Mouse (Mus musculus): ENCODE results near the gene 2010003K11Rik. TPM values are rescaled to one million over a fixed set of nuclear protein-coding genes. Genes with fewer than 3 reads are reported as not detected.
A peak's percentile ranks its signal among the peaks of the same experiment; 100 is the strongest.

2010003K11Rik gene
- polyA plus RNA-seq, 1 experiment from 2014 or later, result not detected

DNA sequence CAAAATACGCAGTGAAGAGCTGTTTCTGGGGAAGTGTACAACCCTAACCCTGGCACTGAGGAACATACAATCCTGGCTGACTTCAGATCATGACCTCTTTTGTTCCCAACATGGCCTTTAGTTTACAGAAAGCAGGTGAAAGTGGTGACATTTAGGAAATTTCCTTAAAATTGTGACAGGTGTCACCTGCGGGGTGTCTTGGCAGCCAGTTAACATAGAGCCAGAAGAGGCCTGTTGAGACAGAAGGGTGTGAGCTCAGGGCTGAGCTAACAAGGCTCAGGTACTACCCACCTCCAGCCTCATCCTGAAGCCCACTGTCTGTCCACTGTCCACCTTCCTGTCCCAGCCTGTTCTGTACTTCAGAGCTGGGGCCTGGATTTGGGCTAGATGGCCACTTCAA is 18.3 kb downstream of the 2010003K11Rik start:
- Histone ChIP-seq H3K4me3 (ENCODE audit: low read depth, low read length) (no peak overlapping the region), H3K4me2 (ENCODE audit: low read depth, low read length) (no peak overlapping the region), H3K9ac (replicated peaks; ENCODE audit: low read length) (no peak overlapping the region), H3K27ac (replicated peaks; ENCODE audit: low read depth, low read length) (no peak overlapping the region), H3K27me3 (ENCODE audit: control insufficient read depth, insufficient read depth, low read length) (peaks cover 12% of the 10 kb centered on the region), H3K4me1 (ENCODE audit: control insufficient read depth, insufficient read depth, low read length) (no peaks in the 10 kb centered on the region; the same call in 1 of the 2 replicates), H3K9me3 (replicated peaks; ENCODE audit: control insufficient read depth, low read length) (no peaks in the 10 kb centered on the region), H3K36me3 (replicated peaks; ENCODE audit: control insufficient read depth, insufficient read depth, low read depth, low read length) (no peaks in the 10 kb centered on the region)
- DNase-seq (ENCODE audit: low spot score) (no peak), ATAC-seq (replicated peaks; ENCODE audit: insufficient number of reproducible peaks, low FRiP score, low TSS enrichment, low read depth) (no peak)
- 85% methylated on average over 2 of the region's 2 CpGs for WGBS

- no peak for ATAC-seq (replicated peaks; ENCODE audit: insufficient number of reproducible peaks, low FRiP score, low TSS enrichment, low read depth)
- H3K27ac ChIP-seq (replicated peaks; ENCODE audit: low read depth, low read length), result no peak overlapping the region
- H3K4me1 ChIP-seq (ENCODE audit: control insufficient read depth, insufficient read depth, low read length), result no peaks in the 10 kb centered on the region; the same call in 1 of the 2 replicates
- H3K9ac ChIP-seq (replicated peaks; ENCODE audit: low read length), result no peak overlapping the region
- H3K4me3 ChIP-seq (ENCODE audit: low read depth, low read length), result no peak overlapping the region
- no peaks in the 10 kb centered on the region for H3K36me3 ChIP-seq (replicated peaks; ENCODE audit: control insufficient read depth, insufficient read depth, low read depth, low read length)
- 22% methylated on average over 1 of the region's 1 CpGs for WGBS
- peak; percentile 37 for DNase-seq (ENCODE audit: low spot score)
- no peaks in the 10 kb centered on the region for H3K9me3 ChIP-seq (replicated peaks; ENCODE audit: control insufficient read depth, low read length)
- peaks cover 12% of the 10 kb centered on the region for H3K27me3 ChIP-seq (ENCODE audit: control insufficient read depth, insufficient read depth, low read length)
- H3K4me2 ChIP-seq (ENCODE audit: low read depth, low read length), result no peak overlapping the region
Measured at GRCm38 (mm10) chr19:4478190-4478516, 20.2 kb downstream of the 2010003K11Rik start.

GRCm38 (mm10) chr19:4477345-4478189 is 20.8 kb downstream of the 2010003K11Rik start, which contains the start of gene Syt12:
TSS of gene Syt12 (minus strand) at chr19:4477447.
- Histone ChIP-seq H3K4me2 (ENCODE audit: low read depth, low read length) (peak within 1 kb of the TSS; percentile 97), H3K9me3 (replicated peaks; ENCODE audit: control insufficient read depth, low read length) (no peaks in the 10 kb centered on the region), H3K27ac (replicated peaks; ENCODE audit: low read depth, low read length) (no peak within 1 kb of the TSS), H3K4me3 (ENCODE audit: low read depth, low read length) (peak within 1 kb of the TSS; percentile 51), H3K9ac (replicated peaks; ENCODE audit: low read length) (peak within 1 kb of the TSS; percentile 71), H3K27me3 (ENCODE audit: control insufficient read depth, insufficient read depth, low read length) (peaks cover 12% of the 10 kb centered on the region), H3K4me1 (ENCODE audit: control insufficient read depth, insufficient read depth, low read length) (no peaks in the 10 kb centered on the region; the same call in 1 of the 2 replicates), H3K36me3 (replicated peaks; ENCODE audit: control insufficient read depth, insufficient read depth, low read depth, low read length) (no peaks in the 10 kb centered on the region)
- no peak for ATAC-seq (replicated peaks; ENCODE audit: insufficient number of reproducible peaks, low FRiP score, low TSS enrichment, low read depth)
- DNase-seq (ENCODE audit: low spot score), result no peak
- 33% methylated on average over 21 of the region's 21 CpGs for WGBS

GRCm38 (mm10) chr19:4476601-4477257 is 21.7 kb downstream of the 2010003K11Rik start:
- no peaks in the 10 kb centered on the region for H3K9me3 ChIP-seq (replicated peaks; ENCODE audit: control insufficient read depth, low read length)
- H3K27ac ChIP-seq (replicated peaks; ENCODE audit: low read depth, low read length), result no peak overlapping the region
- peak; percentile 56; the same call in 1 of the 2 replicates for ATAC-seq (replicated peaks; ENCODE audit: insufficient number of reproducible peaks, low FRiP score, low TSS enrichment, low read depth)
- under 1% methylated on average over 69 of the region's 70 CpGs for WGBS
- H3K4me2 ChIP-seq (ENCODE audit: low read depth, low read length), result peak overlapping the region; percentile 97
- no peaks in the 10 kb centered on the region; the same call in 1 of the 2 replicates for H3K4me1 ChIP-seq (ENCODE audit: control insufficient read depth, insufficient read depth, low read length)
- H3K9ac ChIP-seq (replicated peaks; ENCODE audit: low read length), result peak overlapping the region; percentile 71
- H3K4me3 ChIP-seq (ENCODE audit: low read depth, low read length), result peak overlapping the region; percentile 51
- H3K36me3 ChIP-seq (replicated peaks; ENCODE audit: control insufficient read depth, insufficient read depth, low read depth, low read length), result no peaks in the 10 kb centered on the region
- peaks cover 12% of the 10 kb centered on the region for H3K27me3 ChIP-seq (ENCODE audit: control insufficient read depth, insufficient read depth, low read length)
- peak; percentile 69 for DNase-seq (ENCODE audit: low spot score)

DNA sequence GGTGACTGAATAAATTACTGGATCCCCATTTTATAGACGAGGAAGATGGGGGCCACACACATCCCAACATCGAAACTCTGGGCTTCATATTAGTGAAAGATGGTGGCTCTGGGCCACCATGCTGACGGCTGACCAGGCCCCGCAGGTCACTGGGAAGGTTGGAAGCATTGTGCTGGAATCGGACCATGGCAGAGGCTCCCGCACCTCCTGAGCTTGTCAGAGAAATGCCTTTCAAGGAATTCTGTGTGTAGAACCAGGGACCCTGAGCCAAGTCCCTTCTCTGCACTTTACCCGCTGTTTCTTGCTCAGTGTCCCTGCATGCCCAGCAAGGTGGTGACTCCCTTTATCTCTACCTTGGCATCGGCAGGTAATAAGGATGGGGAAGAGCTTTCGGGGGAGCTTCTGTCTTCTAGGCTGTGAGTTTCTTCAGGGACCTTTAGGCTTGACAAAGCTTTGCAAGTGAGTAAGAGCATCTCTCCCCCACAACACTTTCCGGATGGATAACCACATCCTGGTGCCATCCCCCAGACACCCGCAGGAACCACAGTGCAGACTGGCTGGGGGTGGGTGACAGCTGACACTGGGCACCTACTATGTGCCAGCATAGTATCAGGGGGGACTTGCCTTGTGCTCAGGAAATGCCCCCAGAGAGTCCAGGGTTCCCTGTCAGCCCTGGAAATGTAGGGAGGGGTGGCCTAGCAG is 23.0 kb downstream of the 2010003K11Rik start:
- Histone ChIP-seq H3K9ac (replicated peaks; ENCODE audit: low read length) (no peak overlapping the region), H3K4me2 (ENCODE audit: low read depth, low read length) (no peak overlapping the region), H3K27ac (replicated peaks; ENCODE audit: low read depth, low read length) (no peak overlapping the region), H3K9me3 (replicated peaks; ENCODE audit: control insufficient read depth, low read length) (no peaks in the 10 kb centered on the region), H3K36me3 (replicated peaks; ENCODE audit: control insufficient read depth, insufficient read depth, low read depth, low read length) (no peaks in the 10 kb centered on the region), H3K4me1 (ENCODE audit: control insufficient read depth, insufficient read depth, low read length) (no peaks in the 10 kb centered on the region; the same call in 1 of the 2 replicates), H3K4me3 (ENCODE audit: low read depth, low read length) (no peak overlapping the region), H3K27me3 (ENCODE audit: control insufficient read depth, insufficient read depth, low read length) (peaks cover 12% of the 10 kb centered on the region)
- DNase-seq (ENCODE audit: low spot score) (no peak), ATAC-seq (replicated peaks; ENCODE audit: insufficient number of reproducible peaks, low FRiP score, low TSS enrichment, low read depth) (no peak)
- WGBS, result 76% methylated on average over 11 of the region's 11 CpGs

DNA sequence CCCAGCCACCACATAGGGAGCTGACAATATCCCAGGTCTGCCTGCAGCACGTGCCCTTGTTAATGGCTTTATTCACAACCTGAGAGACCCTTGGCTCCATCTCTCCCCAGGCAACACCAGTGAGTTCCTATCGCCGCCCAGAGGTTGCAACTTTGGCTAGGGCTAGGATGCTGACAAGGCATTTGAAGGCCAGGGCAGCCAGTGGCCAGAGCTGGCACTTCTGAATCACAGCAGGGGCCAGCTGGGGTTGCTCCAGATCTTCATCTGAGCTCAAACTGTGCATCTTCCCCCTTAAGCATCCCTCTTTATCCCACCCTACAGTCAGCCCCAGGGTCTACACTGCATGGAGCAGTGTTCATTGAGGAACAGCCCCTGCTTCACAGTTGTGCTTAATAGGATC is 23.6 kb downstream of the 2010003K11Rik start:
- Histone ChIP-seq H3K4me1 (ENCODE audit: control insufficient read depth, insufficient read depth, low read length) (no peaks in the 10 kb centered on the region; the same call in 1 of the 2 replicates), H3K27ac (replicated peaks; ENCODE audit: low read depth, low read length) (no peak overlapping the region), H3K36me3 (replicated peaks; ENCODE audit: control insufficient read depth, insufficient read depth, low read depth, low read length) (no peaks in the 10 kb centered on the region), H3K27me3 (ENCODE audit: control insufficient read depth, insufficient read depth, low read length) (peaks cover 12% of the 10 kb centered on the region), H3K4me2 (ENCODE audit: low read depth, low read length) (no peak overlapping the region), H3K9ac (replicated peaks; ENCODE audit: low read length) (no peak overlapping the region), H3K4me3 (ENCODE audit: low read depth, low read length) (no peak overlapping the region), H3K9me3 (replicated peaks; ENCODE audit: control insufficient read depth, low read length) (no peaks in the 10 kb centered on the region)
- DNase-seq (ENCODE audit: low spot score) (no peak), ATAC-seq (replicated peaks; ENCODE audit: insufficient number of reproducible peaks, low FRiP score, low TSS enrichment, low read depth) (no peak)
- WGBS, result 52% methylated on average over 3 of the region's 3 CpGs

DNA sequence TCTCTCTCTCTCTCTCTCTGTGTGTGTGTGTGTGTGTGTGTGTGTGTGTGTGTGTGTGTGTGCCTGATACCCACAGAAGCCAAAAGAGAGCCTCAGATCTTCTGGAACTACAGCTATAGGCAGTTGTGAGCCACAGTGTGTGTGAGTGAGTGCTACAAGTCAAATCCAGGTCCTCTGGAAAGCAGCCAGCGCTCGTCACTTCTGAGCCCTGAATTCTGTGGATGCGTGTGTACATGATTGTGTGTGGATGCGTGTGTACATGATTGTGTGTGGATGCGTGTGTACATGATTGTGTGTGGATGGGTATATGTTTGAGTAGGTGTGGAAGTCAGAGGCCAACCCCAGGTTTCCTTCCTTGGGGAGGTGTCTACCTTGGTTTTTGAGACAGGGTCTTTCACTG is 24.8 kb downstream of the 2010003K11Rik start:
- Histone ChIP-seq H3K9ac (replicated peaks; ENCODE audit: low read length) (no peak overlapping the region), H3K4me1 (ENCODE audit: control insufficient read depth, insufficient read depth, low read length) (no peaks in the 10 kb centered on the region; the same call in 1 of the 2 replicates), H3K27ac (replicated peaks; ENCODE audit: low read depth, low read length) (no peak overlapping the region), H3K4me2 (ENCODE audit: low read depth, low read length) (no peak overlapping the region), H3K9me3 (replicated peaks; ENCODE audit: control insufficient read depth, low read length) (no peaks in the 10 kb centered on the region), H3K36me3 (replicated peaks; ENCODE audit: control insufficient read depth, insufficient read depth, low read depth, low read length) (no peaks in the 10 kb centered on the region), H3K4me3 (ENCODE audit: low read depth, low read length) (no peak overlapping the region), H3K27me3 (ENCODE audit: control insufficient read depth, insufficient read depth, low read length) (peaks cover 12% of the 10 kb centered on the region)
- DNase-seq (ENCODE audit: low spot score) (no peak), ATAC-seq (replicated peaks; ENCODE audit: insufficient number of reproducible peaks, low FRiP score, low TSS enrichment, low read depth) (no peak)
- WGBS, result 88% methylated on average over 5 of the region's 5 CpGs
